Mouse (Mus musculus) CH12.LX (cell line): ENCODE data around the gene Cops2.

ENCODE experiments used
- CTCF ChIP-seq, 2 experiments: IDR thresholded peaks in 1 of 2; conservative IDR thresholded peaks in 1 of 2; 2 replicates each; pipeline ENCODE4 v1.5.1; 2011 to 2012; ENCODE audit warnings: low read depth in 2 of 2, low read length in 2 of 2, improper control_type of control experiment in 1 of 2, inconsistent platforms in 1 of 2, mild to moderate bottlenecking in 1 of 2, moderate library complexity in 1 of 2
- GABPA ChIP-seq: IDR thresholded peaks from 2 replicates; pipeline ENCODE4 v1.6.1; 2012; ENCODE audit warnings: low read depth, low read length, improper control_type of control experiment, inconsistent platforms; ENCODE audit not compliant: insufficient replicate concordance
- IRF4 ChIP-seq: IDR thresholded peaks from 2 replicates; pipeline ENCODE4 v1.6.1; 2014; ENCODE audit warnings: low read depth, mild to moderate bottlenecking, inconsistent platforms, low read length, improper control_type of control experiment
- JUND ChIP-seq: conservative IDR thresholded peaks from 2 replicates; pipeline ENCODE4 v1.6.1; 2011; ENCODE audit warnings: low read depth, low read length, improper control_type of control experiment
- MAFK ChIP-seq: IDR thresholded peaks from 2 replicates; pipeline ENCODE4 v1.6.1; 2011; ENCODE audit warnings: low read length, improper control_type of control experiment; ENCODE audit not compliant: insufficient replicate concordance
- MAX ChIP-seq: IDR thresholded peaks from 2 replicates; pipeline ENCODE4 v1.6.1; 2011; ENCODE audit warnings: low read length, improper control_type of control experiment
- MAZ ChIP-seq: IDR thresholded peaks from 2 replicates; pipeline ENCODE4 v1.6.1; 2012; ENCODE audit warnings: low read depth, mild to moderate bottlenecking, inconsistent platforms, low read length, improper control_type of control experiment, moderate library complexity
- MEF2A ChIP-seq: IDR thresholded peaks from 2 replicates; pipeline ENCODE4 v1.6.1; 2014; ENCODE audit warnings: low read depth, mild to moderate bottlenecking, inconsistent platforms, low read length, improper control_type of control experiment, borderline replicate concordance
- POLR2A ChIP-seq: IDR thresholded peaks from 2 replicates; pipeline ENCODE4 v1.6.1; 2011; ENCODE audit warnings: low read depth, mild to moderate bottlenecking, improper control_type of control experiment, low read length
- POLR2AphosphoS2 ChIP-seq: IDR thresholded peaks from 2 replicates; pipeline ENCODE4 v1.6.1; 2011; ENCODE audit warnings: low read depth, low read length, improper control_type of control experiment

DNA sequence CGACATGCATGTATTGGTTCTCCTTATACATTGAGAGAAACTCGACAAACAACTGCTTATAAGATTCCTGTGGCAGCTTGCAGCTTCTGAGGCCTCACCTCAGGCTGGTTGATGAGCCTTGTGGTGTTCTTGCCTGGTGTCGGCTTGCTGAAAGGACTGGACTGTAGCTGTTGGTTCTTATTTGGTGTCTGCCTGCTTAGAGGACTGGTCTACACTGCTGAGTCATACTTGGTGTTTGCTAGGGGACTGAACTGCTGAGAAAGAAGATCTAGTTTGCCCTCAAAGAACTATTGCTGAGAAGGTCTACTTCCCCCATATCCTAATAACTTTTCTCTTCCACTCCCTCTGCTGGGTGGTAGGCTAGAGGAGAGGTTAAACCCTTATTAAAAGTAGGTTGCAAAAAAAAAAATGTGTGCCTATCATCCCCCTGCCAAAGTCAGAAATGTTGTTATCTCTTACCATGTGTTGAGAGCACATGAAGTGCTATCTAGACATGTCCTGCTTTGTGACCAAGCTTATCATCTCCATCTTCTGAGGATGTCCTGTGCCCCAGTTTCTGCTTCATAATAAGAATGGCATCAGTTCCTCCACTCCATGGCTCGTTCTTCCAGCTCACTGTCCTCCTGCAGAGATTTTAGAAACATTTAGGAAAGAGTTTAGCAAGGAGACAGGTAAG, 48.8 kb upstream of the Cops2 start:
- TF ChIP-seq JUND (no peak), MEF2A (no peak), IRF4 (no peak), CTCF (conservative IDR thresholded peaks at IDR 0.05 in 1 of 2, IDR thresholded peaks at IDR 0.05 in 1 of 2; ENCODE audit: low read depth in 2 of 2, low read length in 2 of 2) (no peak), GABPA (no peak), POLR2AphosphoS2 (no peak), MAZ (no peak), POLR2A (no peak), MAFK (no peak), MAX (no peak)
